Mouse (Mus musculus) hindbrain, embryonic 13.5 days (tissue): ENCODE measurements around the gene Abcc4. TPM values are rescaled to one million over a fixed set of nuclear protein-coding genes. Genes with fewer than 3 reads are reported as not detected.
"Not testable (repeated sequence)": the region's sequence is repeated elsewhere in the genome, so short reads cannot be mapped to it uniquely, and the experiment has no call there.

Source experiments
- ATAC-seq: fragments of 200-750 bp; cut with Nextera tagmentation; 2 replicates; pipeline ENCODE4 v1.8.0; 2017; ENCODE audit warnings: moderate TSS enrichment; ENCODE audit not compliant: low FRiP score
- H3K27ac ChIP-seq: fragments of 300-500 bp; sonication (generic); 2 replicates; pipeline ENCODE4 v1.5.1; 2015; ENCODE audit warnings: inconsistent platforms, mild to moderate bottlenecking, moderate library complexity
- H3K27me3 ChIP-seq: fragments of 300-500 bp; sonication (generic); 2 replicates; pipeline ENCODE4 v1.6.1; 2015; ENCODE audit warnings: mild to moderate bottlenecking, inconsistent platforms
- H3K36me3 ChIP-seq: fragments of 300-500 bp; sonication (generic); 2 replicates; pipeline ENCODE4 v1.6.1; 2015; ENCODE audit warnings: mild to moderate bottlenecking, inconsistent platforms
- H3K4me1 ChIP-seq: fragments of 300-500 bp; sonication (generic); replicated peaks from 2 replicates; pipeline ENCODE4 v1.6.1; 2015; ENCODE audit warnings: inconsistent platforms
- H3K4me2 ChIP-seq: fragments of 300-500 bp; sonication (generic); 2 replicates; pipeline ENCODE4 v1.6.1; 2015; ENCODE audit warnings: inconsistent platforms, mild to moderate bottlenecking, moderate library complexity
- H3K4me3 ChIP-seq: fragments of 300-500 bp; sonication (generic); 2 replicates; pipeline ENCODE4 v1.5.1; 2015; ENCODE audit warnings: mild to moderate bottlenecking, inconsistent platforms
- H3K9ac ChIP-seq: fragments of 300-500 bp; sonication (generic); 2 replicates; pipeline ENCODE4 v1.6.1; 2015; ENCODE audit warnings: mild to moderate bottlenecking, inconsistent platforms
- H3K9me3 ChIP-seq: fragments of 300-500 bp; sonication (generic); 2 replicates; pipeline ENCODE4 v1.6.1; 2016; ENCODE audit warnings: inconsistent platforms
- WGBS: fragments of 180-500 bp; shearing (Covaris S2); methylation state at CpG from one replicate; pipeline ENCODE4 v1.1.7; 2015; 5-methylcytosine and 5-hydroxymethylcytosine counted together
- polyA plus RNA-seq: library from polyadenylated mRNA; unstranded; fragments of >200 nt; fragmentation: Nextera tagmentation; extraction: Ambion mirVana; gene quantifications from 2 replicates; pipeline ENCODE4 v1.2.1, GENCODE M21; 2015

The Abcc4 gene
- polyA plus RNA-seq, 1 experiment from 2014 or later, result 2.0 TPM

DNA sequence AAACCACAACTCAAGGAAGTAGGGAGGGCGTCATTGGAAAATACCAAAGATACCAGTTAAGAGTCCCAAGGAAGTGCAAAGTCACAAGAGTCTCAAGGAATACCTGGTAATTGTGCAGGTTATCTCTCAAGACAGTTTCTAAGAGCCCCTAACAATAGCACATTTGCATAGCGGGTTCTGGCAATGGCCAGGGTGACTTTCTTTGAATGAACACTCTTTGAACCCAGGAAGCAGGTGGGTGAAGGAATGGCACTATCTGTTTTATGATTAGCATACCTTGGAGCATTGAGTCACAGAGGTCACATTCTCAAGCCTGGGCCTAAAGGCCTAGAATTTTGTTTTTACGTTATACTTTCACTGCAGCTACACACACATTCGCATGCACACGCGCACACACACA, 33.1 kb downstream of the Abcc4 start:
- not testable (repeated sequence) for H3K4me3 ChIP-seq, ATAC-seq, H3K9ac ChIP-seq, H3K9me3 ChIP-seq, H3K36me3 ChIP-seq, H3K27me3 ChIP-seq, H3K4me2 ChIP-seq, H3K27ac ChIP-seq
- 92% methylated on average over 6 of the region's 6 CpGs for WGBS
- 0 out of 2 replicates have a peak, but pooled peaks cover 10% of the 10 kb centered on the region for H3K4me1 ChIP-seq

DNA sequence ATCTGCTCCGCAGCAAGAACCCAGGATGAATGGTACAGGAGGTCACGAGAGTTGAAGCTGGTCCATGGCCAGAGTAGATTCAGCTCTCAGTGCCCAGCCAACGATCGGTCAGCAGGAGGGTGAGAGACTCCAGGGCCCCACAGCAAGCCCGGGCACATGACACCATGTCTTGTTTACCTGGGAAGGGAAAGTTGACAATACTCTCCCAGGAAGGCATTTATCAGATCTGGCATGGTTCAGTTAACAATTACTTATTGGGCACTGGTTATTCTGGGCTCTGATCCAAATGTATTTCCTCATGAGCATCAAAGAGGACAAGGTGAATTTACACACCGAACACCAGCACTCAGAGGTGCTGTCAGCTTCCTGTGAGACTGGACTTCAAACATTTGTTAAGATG, 38.5 kb downstream of the Abcc4 start:
- Histone ChIP-seq H3K9ac (no peak overlapping the region), H3K4me1 (no peaks in the 10 kb centered on the region), H3K27ac (no peak overlapping the region), H3K27me3 (no peaks in the 10 kb centered on the region), H3K4me2 (no peak overlapping the region), H3K4me3 (no peak overlapping the region), H3K9me3 (no peaks in the 10 kb centered on the region), H3K36me3 (no peaks in the 10 kb centered on the region)
- 86% methylated on average over 6 of the region's 6 CpGs for WGBS
- ATAC-seq, result no peak

DNA sequence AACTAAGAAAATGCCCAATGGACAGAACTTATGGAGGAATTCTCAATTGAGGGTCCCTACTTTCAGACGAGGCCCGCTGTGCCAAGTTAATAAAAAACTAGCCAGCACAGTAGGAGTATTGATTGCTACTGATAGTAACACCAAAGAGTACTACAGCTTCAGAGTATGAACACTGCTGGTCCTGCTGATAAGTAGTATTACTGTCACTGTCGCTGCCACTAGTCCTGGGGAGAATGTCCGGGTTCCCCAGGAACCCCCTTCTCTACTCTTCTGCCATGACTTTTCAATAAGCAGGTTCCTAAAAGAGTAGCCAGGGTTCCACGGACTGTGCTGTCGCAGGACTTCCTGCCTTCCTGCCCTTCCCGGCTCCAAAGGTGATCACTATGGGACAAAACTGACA, 41.4 kb downstream of the Abcc4 start:
- Histone ChIP-seq H3K4me3 (no peak overlapping the region), H3K9ac (no peak overlapping the region), H3K4me2 (no peak overlapping the region), H3K27ac (no peak overlapping the region), H3K9me3 (no peaks in the 10 kb centered on the region), H3K27me3 (no peaks in the 10 kb centered on the region), H3K36me3 (no peaks in the 10 kb centered on the region), H3K4me1 (0 out of 2 replicates have a peak, but pooled peaks cover 7% of the 10 kb centered on the region)
- ATAC-seq, result no peak
- WGBS, result 82% methylated on average over 7 of the region's 7 CpGs

DNA sequence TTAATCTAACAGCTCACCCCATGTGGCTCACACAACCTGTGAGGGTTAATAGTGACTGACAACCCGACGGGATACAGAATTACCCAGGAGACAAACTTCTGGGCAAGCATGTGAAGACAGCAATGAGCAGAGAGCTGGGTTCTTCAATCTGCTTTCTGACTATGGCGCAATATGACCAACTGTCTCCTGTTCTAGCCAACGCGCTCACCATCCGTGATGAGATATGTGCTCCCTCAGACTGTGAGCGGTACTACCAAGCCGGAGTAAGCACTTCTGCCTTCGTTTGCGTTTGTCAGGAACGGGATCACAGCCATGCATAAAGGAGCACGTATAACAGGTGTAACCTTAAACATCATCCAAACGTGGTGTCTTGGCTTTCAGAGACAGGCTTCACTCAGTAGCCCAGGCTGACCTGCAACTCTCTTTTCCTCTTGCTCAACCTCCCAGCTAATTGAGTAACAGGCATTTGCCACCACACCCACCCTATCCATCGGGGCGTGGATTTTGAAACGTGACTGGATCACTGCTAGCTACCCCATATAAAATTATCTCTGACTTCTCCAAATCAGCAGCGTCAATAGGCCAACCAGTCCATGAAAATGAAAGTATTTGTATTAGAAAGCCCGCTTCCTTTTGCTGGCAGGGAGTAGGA, 43.3 kb downstream of the Abcc4 start:
- Histone ChIP-seq H3K9me3 (no peaks in the 10 kb centered on the region), H3K4me1 (peaks cover 14% of the 10 kb centered on the region), H3K36me3 (no peaks in the 10 kb centered on the region), H3K9ac (no peak overlapping the region), H3K4me2 (no peak overlapping the region), H3K4me3 (no peak overlapping the region), H3K27ac (no peak overlapping the region), H3K27me3 (no peaks in the 10 kb centered on the region)
- no peak for ATAC-seq
- 90% methylated on average over 18 of the region's 18 CpGs for WGBS

DNA sequence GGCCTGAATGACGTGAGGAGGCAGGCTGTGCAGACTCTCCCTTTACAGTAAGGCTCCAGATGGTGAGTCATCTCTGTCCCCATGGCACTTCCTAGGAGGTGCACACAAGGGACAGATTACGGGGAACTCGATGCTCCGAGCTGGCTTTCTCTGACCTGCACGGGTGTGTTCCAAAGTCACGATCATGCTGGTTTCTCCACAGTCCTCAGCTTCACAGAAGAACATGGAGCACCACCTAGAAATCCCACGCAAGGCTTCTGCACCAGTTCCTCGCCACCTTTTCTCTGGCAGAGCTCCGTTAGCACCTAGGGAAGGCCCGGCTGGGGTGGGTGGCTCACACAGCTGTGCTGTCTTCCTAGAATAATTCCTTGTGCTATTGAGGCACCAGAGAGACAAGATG, 43.9 kb downstream of the Abcc4 start:
- H3K27me3 ChIP-seq, result no peaks in the 10 kb centered on the region
- no peak for ATAC-seq
- no peak overlapping the region for H3K4me3 ChIP-seq
- peaks cover 16% of the 10 kb centered on the region for H3K4me1 ChIP-seq
- no peak overlapping the region for H3K9ac ChIP-seq
- no peak overlapping the region for H3K4me2 ChIP-seq
- 89% methylated on average over 10 of the region's 10 CpGs for WGBS
- H3K36me3 ChIP-seq, result no peaks in the 10 kb centered on the region
- no peak overlapping the region for H3K27ac ChIP-seq
- no peaks in the 10 kb centered on the region for H3K9me3 ChIP-seq

DNA sequence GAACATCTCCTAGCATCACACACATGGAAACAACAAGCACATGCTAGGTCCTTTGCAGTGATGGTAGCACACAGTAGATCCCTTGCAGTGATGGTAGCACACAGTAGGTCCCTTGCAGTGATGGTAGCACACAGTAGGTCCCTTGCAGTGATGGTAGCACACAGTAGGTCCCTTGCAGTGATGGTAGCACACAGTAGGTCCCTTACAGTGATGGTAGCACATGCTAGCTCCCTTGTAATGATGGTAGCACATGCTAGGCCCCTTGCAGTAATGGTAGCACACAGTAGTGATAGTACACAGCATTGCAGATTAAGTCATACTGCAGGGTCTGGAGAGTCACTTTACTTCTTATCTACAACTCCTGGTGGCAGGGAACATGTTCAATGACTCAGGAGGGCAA, 46.8 kb downstream of the Abcc4 start:
- no peak overlapping the region for H3K4me3 ChIP-seq
- no peaks in the 10 kb centered on the region for H3K27me3 ChIP-seq
- H3K4me1 ChIP-seq, result peaks cover 16% of the 10 kb centered on the region
- H3K36me3 ChIP-seq, result no peaks in the 10 kb centered on the region
- H3K9ac ChIP-seq, result no peak overlapping the region
- H3K4me2 ChIP-seq, result no peak overlapping the region
- no peak overlapping the region for H3K27ac ChIP-seq
- no peaks in the 10 kb centered on the region for H3K9me3 ChIP-seq
- no peak for ATAC-seq

DNA sequence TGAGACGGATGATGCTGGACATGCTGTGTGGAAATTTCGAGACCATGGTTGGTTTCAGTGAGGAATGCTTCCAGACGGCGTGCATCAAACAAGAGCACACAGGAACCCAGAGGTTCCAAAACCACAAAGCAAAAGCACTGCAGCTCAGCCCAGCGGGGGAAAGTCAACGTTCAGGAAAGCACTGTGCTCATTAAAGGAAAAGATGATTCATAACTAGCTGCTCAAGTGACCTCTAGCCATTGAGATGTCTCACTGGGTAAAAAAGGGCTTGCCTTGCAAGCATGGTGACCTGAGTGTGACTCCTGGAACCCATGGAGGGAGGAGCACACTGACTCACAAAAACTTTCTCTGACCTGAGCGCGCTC, 47.7 kb downstream of the Abcc4 start:
- Histone ChIP-seq H3K36me3 (no peaks in the 10 kb centered on the region), H3K4me1 (peaks cover 16% of the 10 kb centered on the region), H3K9me3 (no peaks in the 10 kb centered on the region), H3K4me3 (no peak overlapping the region), H3K27ac (no peak overlapping the region), H3K9ac (no peak overlapping the region), H3K27me3 (no peaks in the 10 kb centered on the region), H3K4me2 (no peak overlapping the region)
- WGBS, result 65% methylated on average over 8 of the region's 8 CpGs
- no peak for ATAC-seq

DNA sequence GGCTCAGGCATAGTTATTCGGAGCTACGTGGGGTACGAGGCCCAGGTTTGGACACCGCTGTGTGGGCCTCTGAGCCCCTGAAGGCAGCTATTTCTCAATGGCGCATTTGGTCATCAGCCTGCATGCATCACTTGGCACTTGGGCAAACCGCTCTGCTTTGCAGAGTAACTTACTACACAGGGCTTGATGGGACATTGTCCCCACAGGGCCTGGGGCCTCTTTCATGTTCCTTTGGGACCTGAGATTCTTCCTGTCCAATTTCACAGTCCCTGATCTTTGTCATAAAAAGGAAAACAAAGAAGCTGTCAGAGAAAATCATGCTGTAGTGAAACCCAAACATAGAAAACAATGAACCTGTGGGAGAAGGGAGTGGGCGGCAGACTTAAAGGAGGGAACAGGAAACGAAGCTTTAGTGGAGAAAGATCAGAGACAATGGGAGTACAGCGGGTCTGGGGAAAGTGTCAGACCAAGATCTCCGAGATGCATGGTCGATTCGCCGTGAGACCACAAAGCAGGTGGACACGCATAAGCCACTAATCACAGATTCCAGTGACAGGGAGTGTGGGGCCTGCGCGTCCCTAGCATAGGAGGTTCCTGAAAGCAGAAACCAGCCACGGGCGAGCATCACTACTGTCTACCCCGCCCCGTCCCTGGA, 48.2 kb downstream of the Abcc4 start:
- Histone ChIP-seq H3K4me3 (no peak overlapping the region), H3K36me3 (no peaks in the 10 kb centered on the region), H3K27ac (no peak overlapping the region), H3K27me3 (no peaks in the 10 kb centered on the region), H3K9me3 (no peaks in the 10 kb centered on the region), H3K4me2 (no peak overlapping the region), H3K9ac (no peak overlapping the region; the same call in 1 of the 2 replicates), H3K4me1 (peaks cover 16% of the 10 kb centered on the region)
- 50% methylated on average over 20 of the region's 20 CpGs for WGBS
- ATAC-seq, result no peak

DNA sequence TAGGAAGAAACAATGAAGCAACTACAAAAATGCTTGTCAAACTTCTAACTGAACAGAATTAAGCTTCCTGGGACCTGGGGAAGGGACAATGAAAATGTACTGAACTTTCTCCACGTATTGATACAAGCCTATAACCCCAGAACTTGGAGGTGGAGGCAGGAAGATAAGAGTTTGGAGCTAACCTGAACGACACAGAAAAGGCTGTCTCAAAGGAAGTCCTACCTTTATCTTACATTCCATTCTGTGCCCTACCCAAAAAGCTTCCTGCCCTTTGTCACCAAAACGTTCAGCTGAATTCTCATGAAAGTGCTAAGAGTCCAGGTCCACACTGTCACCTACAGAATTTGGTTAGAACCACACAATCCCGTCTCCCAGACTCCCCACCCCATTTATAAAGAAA, 48.8 kb downstream of the Abcc4 start:
- no peak overlapping the region for H3K4me2 ChIP-seq
- no peak overlapping the region for H3K9ac ChIP-seq
- H3K4me1 ChIP-seq, result peaks cover 16% of the 10 kb centered on the region
- H3K9me3 ChIP-seq, result no peaks in the 10 kb centered on the region
- 67% methylated on average over 4 of the region's 4 CpGs for WGBS
- H3K36me3 ChIP-seq, result no peaks in the 10 kb centered on the region
- no peaks in the 10 kb centered on the region for H3K27me3 ChIP-seq
- ATAC-seq, result no peak
- H3K27ac ChIP-seq, result no peak overlapping the region
- H3K4me3 ChIP-seq, result no peak overlapping the region

DNA sequence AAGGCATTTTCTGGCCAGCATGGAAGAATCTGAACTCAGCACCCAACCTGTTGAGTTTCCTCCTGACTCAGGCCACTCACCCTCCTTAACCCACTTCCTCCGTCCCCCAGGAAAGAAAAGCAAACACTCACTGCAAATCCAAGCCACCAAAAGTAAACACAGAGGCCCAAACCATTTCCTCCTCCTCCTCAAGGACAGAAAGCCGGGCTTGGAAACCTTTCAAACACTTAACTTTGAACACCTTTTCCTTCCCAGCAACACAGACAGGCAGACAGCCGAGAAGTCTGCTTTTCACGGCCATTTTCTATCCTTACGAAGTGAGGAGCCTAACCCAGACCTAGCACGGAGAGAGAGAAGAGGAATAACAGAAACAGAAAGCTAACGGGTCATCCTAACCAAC, 50.0 kb downstream of the Abcc4 start:
- no peak for ATAC-seq
- Histone ChIP-seq H3K36me3 (no peaks in the 10 kb centered on the region), H3K4me1 (peaks cover 16% of the 10 kb centered on the region), H3K9me3 (no peaks in the 10 kb centered on the region), H3K4me2 (no peak overlapping the region), H3K27ac (no peak overlapping the region), H3K4me3 (no peak overlapping the region), H3K27me3 (no peaks in the 10 kb centered on the region), H3K9ac (no peak overlapping the region)
- 81% methylated on average over 7 of the region's 7 CpGs for WGBS

DNA sequence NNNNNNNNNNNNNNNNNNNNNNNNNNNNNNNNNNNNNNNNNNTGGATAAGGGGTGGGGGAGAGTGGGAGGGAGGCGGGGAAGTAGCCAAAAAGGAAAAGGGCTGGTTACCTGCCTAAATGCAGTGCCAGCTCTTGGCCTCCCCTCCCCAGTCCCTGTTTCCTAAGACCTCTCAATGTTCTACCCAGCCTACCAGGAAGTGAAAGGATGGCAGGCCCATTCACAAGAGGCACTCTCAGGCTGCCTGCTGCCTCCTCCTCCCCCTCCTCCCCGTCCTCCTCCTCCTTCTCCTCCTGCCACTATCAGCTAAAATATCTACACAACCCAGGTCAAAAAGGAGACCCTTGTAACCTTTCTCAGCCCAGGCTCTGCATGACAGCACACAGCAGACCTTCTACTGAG, 51.1 kb downstream of the Abcc4 start:
- Histone ChIP-seq H3K36me3 (no peaks in the 10 kb centered on the region), H3K27ac (no peak overlapping the region), H3K9ac (no peak overlapping the region), H3K9me3 (no peaks in the 10 kb centered on the region), H3K4me1 (peaks cover 9% of the 10 kb centered on the region), H3K4me2 (no peak overlapping the region), H3K27me3 (no peaks in the 10 kb centered on the region), H3K4me3 (no peak overlapping the region)
- ATAC-seq, result no peak
- WGBS, result 22% methylated on average over 1 of the region's 2 CpGs

DNA sequence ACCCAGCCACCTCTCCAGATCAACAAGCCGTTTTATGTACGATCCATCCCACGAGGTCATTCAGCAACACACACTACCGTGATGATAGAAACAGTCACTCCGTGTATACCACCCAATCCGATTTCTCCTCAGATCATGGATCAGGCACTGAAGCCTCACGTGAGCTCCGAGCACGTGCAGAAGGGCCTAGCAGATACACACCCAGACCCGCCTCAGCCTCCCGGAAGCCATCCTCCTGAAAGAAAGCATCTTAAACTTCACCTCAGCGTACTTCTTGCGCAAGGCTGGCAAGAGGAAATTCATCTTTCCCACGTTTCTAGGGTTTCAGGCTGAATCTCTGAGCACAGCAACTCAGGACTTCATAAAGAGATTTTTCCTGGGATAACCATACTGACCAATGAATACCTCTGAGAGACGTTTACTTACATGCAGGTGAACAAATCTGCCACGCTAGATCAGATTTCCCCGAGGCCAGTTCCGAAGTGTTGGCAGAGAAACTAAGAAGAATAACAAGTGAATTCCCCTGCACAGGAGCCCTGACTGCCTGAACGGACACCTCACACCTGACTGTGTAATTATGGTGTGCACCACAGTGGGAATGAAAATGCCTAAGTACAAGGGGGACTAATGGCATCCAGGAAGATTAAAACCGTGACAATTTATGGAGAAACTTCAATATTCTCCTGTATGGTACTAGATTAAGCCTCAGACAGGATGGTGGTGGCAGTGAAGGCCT, 54.1 kb downstream of the Abcc4 start:
- no peaks in the 10 kb centered on the region for H3K4me1 ChIP-seq
- H3K4me2 ChIP-seq, result no peak overlapping the region
- H3K9me3 ChIP-seq, result no peaks in the 10 kb centered on the region
- no peaks in the 10 kb centered on the region for H3K27me3 ChIP-seq
- no peak overlapping the region for H3K27ac ChIP-seq
- H3K36me3 ChIP-seq, result no peaks in the 10 kb centered on the region
- H3K9ac ChIP-seq, result no peak overlapping the region
- 92% methylated on average over 20 of the region's 20 CpGs for WGBS
- ATAC-seq, result no peak
- no peak overlapping the region for H3K4me3 ChIP-seq

DNA sequence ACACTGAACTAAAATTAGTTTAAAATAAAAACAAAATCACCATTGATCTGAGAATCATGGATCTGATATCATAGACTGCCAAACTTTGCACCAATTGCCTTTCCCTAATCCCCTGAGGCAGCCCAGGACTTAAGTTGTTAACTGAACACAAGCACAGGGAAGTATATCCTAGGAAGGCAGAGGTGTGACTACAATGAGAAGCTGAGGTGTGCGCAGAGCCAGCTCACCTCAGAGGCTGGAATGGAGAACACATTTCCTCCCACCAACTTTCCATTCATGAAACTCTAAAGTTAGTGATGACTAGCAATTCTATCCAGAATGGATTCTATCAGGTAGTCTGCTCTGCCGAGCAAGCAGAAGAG, 56.1 kb downstream of the Abcc4 start:
- 91% methylated on average over 2 of the region's 2 CpGs for WGBS
- no peaks in the 10 kb centered on the region for H3K9me3 ChIP-seq
- ATAC-seq, result no peak

More for the DNA sequence above, 56.1 kb downstream of the Abcc4 start:
- Histone ChIP-seq H3K36me3 (no peaks in the 10 kb centered on the region), H3K27me3 (no peaks in the 10 kb centered on the region), H3K9ac (no peak overlapping the region), H3K27ac (no peak overlapping the region), H3K4me1 (no peaks in the 10 kb centered on the region), H3K4me3 (no peak overlapping the region), H3K4me2 (no peak overlapping the region)
